Mouse (Mus musculus): ENCODE results near the gene Pgc.

Pgc gene

GRCm38 (mm10) chr17:47753130-47753775, 26.6 kb downstream of the Pgc start:
- no peak for DNase-seq

- DNase-seq = peak; percentile 32
Observed at GRCm38 (mm10) chr17:47754246-47754645, 27.6 kb downstream of the Pgc start.

- no peak for DNase-seq
Observed at GRCm38 (mm10) chr17:47756366-47756765, 29.7 kb downstream of the Pgc start.

- no peak for DNase-seq
Observed at GRCm38 (mm10) chr17:47757056-47757610, 30.5 kb downstream of the Pgc start.

GRCm38 (mm10) chr17:47759702-47760410, 33.2 kb downstream of the Pgc start:
- DNase-seq = peak; percentile 54

- no peak for DNase-seq
Observed at GRCm38 (mm10) chr17:47762028-47762427, 35.4 kb downstream of the Pgc start.

GRCm38 (mm10) chr17:47762518-47763340, 36.1 kb downstream of the Pgc start:
- DNase-seq = no peak

GRCm38 (mm10) chr17:47765986-47766385, 39.3 kb downstream of the Pgc start:
- no peak for DNase-seq

GRCm38 (mm10) chr17:47766407-47767043, 39.9 kb downstream of the Pgc start:
- no peak for DNase-seq

GRCm38 (mm10) chr17:47767081-47767455, 40.4 kb downstream of the Pgc start:
- no peak for DNase-seq

GRCm38 (mm10) chr17:47767456-47768141, 41.0 kb downstream of the Pgc start:
- DNase-seq = no peak

GRCm38 (mm10) chr17:47768707-47769276, 42.1 kb downstream of the Pgc start:
- peak; percentile 73 for DNase-seq

GRCm38 (mm10) chr17:47769389-47770299, 43.0 kb downstream of the Pgc start:
- DNase-seq = no peak

GRCm38 (mm10) chr17:47773604-47774003, 47.0 kb downstream of the Pgc start:
- DNase-seq = no peak

GRCm38 (mm10) chr17:47777141-47777540, 50.5 kb downstream of the Pgc start:
- DNase-seq = no peak

GRCm38 (mm10) chr17:47780470-47780869, 53.8 kb downstream of the Pgc start:
- DNase-seq = no peak

GRCm38 (mm10) chr17:47782486-47782885, 55.8 kb downstream of the Pgc start:
- no peak for DNase-seq

GRCm38 (mm10) chr17:47783445-47784223, 57.0 kb downstream of the Pgc start:
- no peak for DNase-seq
